Mouse (Mus musculus) C2C12 (cell line): ENCODE measurements around the gene Ppp1r7. TPM values are rescaled to one million over a fixed set of nuclear protein-coding genes. Genes with fewer than 3 reads are reported as not detected.
A peak's percentile ranks its signal among the peaks of the same experiment; 100 is the strongest.
"Not testable (repeated sequence)": the region's sequence is repeated elsewhere in the genome, so short reads cannot be mapped to it uniquely, and the experiment has no call there.

ENCODE experiments used
- H3K27me3 ChIP-seq: one replicate; pipeline ENCODE4 v1.6.1; 2011; ENCODE audit not compliant: control insufficient read depth, insufficient read depth, insufficient read length
- H3K36me3 ChIP-seq: one replicate; pipeline ENCODE4 v1.6.1; 2011; ENCODE audit not compliant: control insufficient read depth, insufficient read depth
- H3K4me3 ChIP-seq: one replicate; pipeline ENCODE4 v1.5.1; 2011; ENCODE audit warnings: mild to moderate bottlenecking, control low read depth; ENCODE audit not compliant: poor library complexity, insufficient read depth, severe bottlenecking
- H3K79me2 ChIP-seq: one replicate; pipeline ENCODE4 v1.6.1; 2011; ENCODE audit not compliant: control insufficient read depth, insufficient read depth
- H3K79me3 ChIP-seq: one replicate; pipeline ENCODE4 v1.6.1; 2011; ENCODE audit warnings: low read depth, control low read depth
- H3ac ChIP-seq: one replicate; pipeline ENCODE3; 2011; ENCODE audit warnings: low read depth; ENCODE audit not compliant: control insufficient read depth, insufficient read length
- CEBPB ChIP-seq: IDR thresholded peaks from one replicate; pipeline ENCODE4 v1.6.1; 2011; ENCODE audit warnings: low read depth, mild to moderate bottlenecking, control low read depth, moderate library complexity
- CTCF ChIP-seq: IDR thresholded peaks from one replicate; pipeline ENCODE4 v1.5.1; 2011; ENCODE audit not compliant: control insufficient read depth, insufficient read depth, insufficient read length
- FOSL1 ChIP-seq: IDR thresholded peaks from one replicate; pipeline ENCODE4 v1.8.0; 2011; ENCODE audit warnings: mild to moderate bottlenecking, low read length; ENCODE audit not compliant: poor library complexity, insufficient read depth, severe bottlenecking
- MAX ChIP-seq: IDR thresholded peaks from one replicate; pipeline ENCODE4 v1.6.1; 2011; ENCODE audit warnings: mild to moderate bottlenecking, control low read depth
- MYOD1 ChIP-seq: IDR thresholded peaks from one replicate; pipeline ENCODE4 v1.6.1; 2011; ENCODE audit warnings: low read depth; ENCODE audit not compliant: control insufficient read depth, insufficient read length
- MYOG ChIP-seq: IDR thresholded peaks from one replicate; pipeline ENCODE4 v1.6.1; 2011; ENCODE audit not compliant: control insufficient read depth, insufficient read length; ENCODE audit errors: extremely low read depth
- USF1 ChIP-seq: IDR thresholded peaks from one replicate; pipeline ENCODE4 v1.6.1; 2011; ENCODE audit warnings: low read depth, mild to moderate bottlenecking, control low read depth, moderate library complexity
- long read RNA-seq, 2 experiments: library from polyadenylated mRNA; unstranded; transcript quantifications; one replicate each; pipeline ENCODE4 v2.0.0; 2019 to 2020
- polyA plus RNA-seq: library from polyadenylated mRNA; unstranded; fragments of >200 nt; fragmentation: generic; extraction: Trizol; gene quantifications from one replicate; pipeline ENCODE4 v1.2.1, GENCODE M21; 2012; ENCODE audit warnings: missing spikeins

The Ppp1r7 gene
- polyA plus RNA-seq, result 16.8 TPM
- long read RNA-seq, experiment 1, full-length matches to known transcripts, result 52 of 61 reads
- long read RNA-seq, experiment 1, partial matches to known transcripts, result 5 of 61 reads
- long read RNA-seq, experiment 1, other reads (novel, unspliced or antisense), result 4 of 61 reads
- long read RNA-seq, experiment 2, full-length matches to known transcripts, result 142 of 158 reads
- long read RNA-seq, experiment 2, partial matches to known transcripts, result 2 of 158 reads
- long read RNA-seq, experiment 2, other reads (novel, unspliced or antisense), result 14 of 158 reads

DNA sequence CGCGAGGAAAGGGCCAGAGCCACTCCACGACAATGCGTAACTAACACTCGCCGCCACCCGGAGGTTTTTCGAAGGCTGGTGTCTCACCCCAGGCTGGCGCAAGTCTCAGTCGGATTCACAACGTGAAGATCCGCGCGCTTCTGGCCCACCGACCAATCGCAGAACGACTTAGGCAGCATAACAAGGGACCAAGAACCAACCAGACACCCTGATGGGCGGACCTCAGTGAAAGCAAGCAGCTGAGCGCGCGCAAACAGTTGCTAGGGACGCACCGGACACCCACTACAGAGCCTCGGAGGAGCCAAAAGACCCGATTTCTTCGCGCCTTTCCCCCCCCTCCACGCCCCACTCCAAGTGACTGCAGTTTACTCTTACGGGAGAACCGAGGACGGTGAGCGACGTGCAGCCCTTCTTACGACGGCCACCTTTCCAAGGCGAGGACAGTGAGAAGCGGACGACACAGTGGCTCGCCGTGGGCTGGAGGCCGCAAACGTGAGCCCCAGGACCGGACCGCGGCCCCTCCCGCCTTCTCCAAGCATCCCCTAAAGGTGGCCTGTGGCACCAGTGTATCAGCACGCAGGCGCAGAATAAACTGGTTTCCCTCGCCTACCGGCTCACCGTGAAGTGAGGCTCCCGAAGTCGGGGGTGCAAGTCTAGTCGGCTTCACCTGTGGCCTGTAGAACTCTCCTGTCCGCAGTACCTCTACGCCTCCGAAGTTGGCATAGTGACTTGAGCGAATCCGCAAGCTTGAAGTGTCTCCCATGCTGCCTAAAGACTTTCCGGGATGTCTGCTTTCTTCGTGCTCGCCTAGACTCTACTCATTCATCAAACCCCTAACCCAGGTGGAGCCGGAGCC lies at the start of gene Ppp1r7, which contains the start of gene Pask:
Ppp1r7 (plus strand) TSS at position 207 of the 856 bp plus-strand sequence.
Pask (minus strand) TSS at position 835 of the 856 bp plus-strand sequence.
- no peaks in the 10 kb centered on the region for H3K27me3 ChIP-seq
- peaks cover 11% of the 10 kb centered on the region for H3K36me3 ChIP-seq
- peaks cover 59% of the 10 kb centered on the region for H3K79me2 ChIP-seq
- peak; percentile 74 for TF ChIP-seq MAX
- TF ChIP-seq MYOG, result no peak
- peak within 1 kb of the TSS; percentile 94 for H3K4me3 ChIP-seq
- peak within 1 kb of the TSS; percentile 80 for H3ac ChIP-seq
- peaks cover 18% of the 10 kb centered on the region for H3K79me3 ChIP-seq

DNA sequence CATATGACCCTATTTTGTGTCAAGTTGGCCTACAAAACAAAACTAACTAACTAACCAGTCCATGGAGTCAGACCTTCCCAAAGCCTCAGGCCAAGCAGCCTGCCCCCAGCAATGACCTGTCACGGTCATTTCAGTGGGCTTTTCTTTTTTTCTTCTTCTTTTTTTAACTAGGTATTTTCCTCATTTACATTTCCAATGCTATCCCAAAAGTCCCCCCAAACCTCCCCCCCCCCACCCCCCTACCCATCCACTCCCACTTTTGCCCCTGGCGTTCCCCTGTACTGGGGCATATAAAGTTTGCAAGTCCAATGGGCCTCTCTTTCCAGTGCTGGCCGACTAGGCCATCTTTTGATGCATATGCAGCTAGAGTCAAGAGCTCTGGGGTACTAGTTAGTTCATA lies 48.2 kb upstream of the Ppp1r7 start:
- not testable (repeated sequence) for H3K79me3 ChIP-seq, H3K27me3 ChIP-seq, H3ac ChIP-seq, H3K36me3 ChIP-seq, H3K79me2 ChIP-seq, H3K4me3 ChIP-seq

DNA sequence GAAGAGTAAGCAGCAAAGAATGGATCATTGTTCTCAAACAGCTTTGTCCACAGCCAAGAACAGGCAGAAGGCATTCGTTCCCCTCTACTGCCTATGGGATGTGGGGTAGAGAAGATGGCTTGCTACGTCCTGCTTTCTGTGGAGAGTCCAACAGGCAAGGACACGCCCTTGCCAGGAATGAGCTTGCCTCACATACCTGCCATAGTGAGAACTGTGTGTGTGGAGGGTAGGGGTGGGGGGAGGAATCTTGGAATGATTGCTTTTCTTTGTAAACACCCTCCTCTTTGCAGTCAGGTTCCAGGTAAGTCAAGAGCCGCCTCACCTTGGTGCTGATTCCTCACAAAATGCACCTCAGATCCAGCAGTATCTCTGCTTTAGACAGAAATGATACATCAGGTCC lies 42.9 kb upstream of the Ppp1r7 start:
- peaks cover 10% of the 10 kb centered on the region for H3K79me2 ChIP-seq
- no peak overlapping the region for H3ac ChIP-seq
- no peaks in the 10 kb centered on the region for H3K27me3 ChIP-seq
- peaks cover 6% of the 10 kb centered on the region for H3K79me3 ChIP-seq
- H3K36me3 ChIP-seq, result peaks cover 28% of the 10 kb centered on the region
- H3K4me3 ChIP-seq, result no peak overlapping the region
- TF ChIP-seq FOSL1 (no peak), CEBPB (no peak), MYOD1 (no peak), MYOG (no peak), MAX (no peak), USF1 (no peak), CTCF (no peak)

DNA sequence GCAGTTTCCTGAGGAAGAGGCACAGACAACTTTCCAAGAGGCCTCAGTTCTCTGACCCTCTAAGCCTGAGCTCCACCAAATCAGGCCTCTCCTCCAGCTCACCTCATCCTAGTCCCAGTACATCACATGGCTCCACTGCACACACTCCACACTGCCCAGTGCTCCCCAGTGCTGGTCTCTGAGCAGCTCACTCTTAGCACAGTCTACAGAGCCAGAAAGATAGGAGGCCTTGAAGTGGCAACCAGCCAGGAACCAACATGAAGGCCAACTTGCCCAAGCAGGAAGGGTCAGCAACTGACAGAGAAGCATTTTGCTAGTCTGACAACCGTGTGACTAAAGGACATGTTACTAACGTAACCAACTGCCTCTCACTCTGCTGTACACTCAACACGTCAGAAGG lies 42.1 kb upstream of the Ppp1r7 start:
- Histone ChIP-seq H3K36me3 (peaks cover 28% of the 10 kb centered on the region), H3K79me3 (peaks cover 7% of the 10 kb centered on the region), H3ac (no peak overlapping the region), H3K27me3 (no peaks in the 10 kb centered on the region), H3K4me3 (no peak overlapping the region), H3K79me2 (peaks cover 18% of the 10 kb centered on the region)
- TF ChIP-seq CTCF (no peak), USF1 (no peak), FOSL1 (no peak), MYOD1 (no peak), MAX (no peak)

DNA sequence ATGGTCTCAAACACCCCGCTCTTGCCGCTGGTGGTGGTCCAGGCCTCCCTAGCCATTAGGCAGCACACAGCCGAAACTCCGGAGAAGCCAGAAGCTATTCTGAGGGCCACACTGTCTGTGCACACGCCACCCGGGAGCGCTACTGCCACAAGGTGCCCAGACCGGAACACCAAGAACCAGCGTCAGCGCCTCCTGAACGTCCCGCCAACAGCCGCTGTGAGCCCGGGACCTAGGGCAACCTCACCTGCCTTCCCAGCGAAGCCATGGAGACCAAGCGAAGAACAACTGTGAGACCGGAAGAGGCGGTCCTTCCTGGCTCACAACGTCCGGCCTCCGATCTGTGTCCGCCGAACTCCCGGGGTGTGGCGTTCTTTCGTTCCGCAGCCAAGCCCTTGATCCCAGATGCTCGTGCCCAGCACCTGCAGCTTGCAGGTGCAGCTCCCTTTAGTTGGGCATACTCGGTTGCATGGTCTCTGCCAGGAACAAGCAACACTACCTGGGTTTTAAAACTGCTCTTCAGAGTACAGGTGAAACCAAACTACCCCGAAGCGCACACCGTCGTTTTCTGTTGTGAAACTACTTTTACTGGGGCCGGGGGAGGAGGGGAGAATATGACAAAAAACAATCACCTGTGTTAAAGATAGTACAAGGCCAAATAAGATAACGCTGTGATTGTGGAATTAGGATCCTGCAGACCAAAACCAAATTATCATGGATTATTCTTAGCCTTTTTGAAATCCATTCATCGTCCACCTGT lies 36.9 kb upstream of the Ppp1r7 start, which contains the start of gene Mterf4:
Mterf4 (minus strand) TSS at position 335 of the 757 bp plus-strand sequence.
- no peak for TF ChIP-seq MYOG
- TF ChIP-seq MYOD1, result peak; percentile 2
- peaks cover 7% of the 10 kb centered on the region for H3K79me3 ChIP-seq
- H3K36me3 ChIP-seq, result peaks cover 18% of the 10 kb centered on the region
- peak within 1 kb of the TSS; percentile 100 for H3ac ChIP-seq
- H3K27me3 ChIP-seq, result no peaks in the 10 kb centered on the region
- H3K4me3 ChIP-seq, result peak within 1 kb of the TSS; percentile 92
- peaks cover 20% of the 10 kb centered on the region for H3K79me2 ChIP-seq

DNA sequence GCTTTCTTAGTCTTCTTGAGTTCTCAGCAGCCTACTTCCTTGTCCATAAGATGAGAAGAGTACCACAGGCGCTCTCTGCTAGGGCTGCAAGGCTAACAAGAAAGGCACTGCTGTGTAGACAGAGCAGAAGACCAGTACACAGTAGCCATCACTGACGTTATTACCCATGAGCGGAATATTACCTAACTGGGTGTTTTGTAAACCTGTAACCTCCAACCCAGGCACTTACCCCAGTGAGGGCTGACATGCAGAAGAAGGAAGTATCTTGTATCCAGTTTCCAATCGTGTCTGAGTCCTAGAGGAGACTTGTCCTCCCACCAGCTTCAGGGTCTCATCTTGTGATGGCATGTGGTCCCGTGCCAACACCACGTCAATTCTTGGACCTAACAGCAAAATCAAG lies 18.7 kb upstream of the Ppp1r7 start:
- no peak overlapping the region for H3ac ChIP-seq
- TF ChIP-seq CTCF, result no peak
- TF ChIP-seq MYOD1, result no peak
- TF ChIP-seq USF1, result no peak
- TF ChIP-seq MYOG, result no peak
- TF ChIP-seq FOSL1, result no peak
- no peak for TF ChIP-seq CEBPB
- TF ChIP-seq MAX, result no peak
- H3K27me3 ChIP-seq, result no peaks in the 10 kb centered on the region
- H3K79me2 ChIP-seq, result no peaks in the 10 kb centered on the region
- no peak overlapping the region for H3K4me3 ChIP-seq
- H3K79me3 ChIP-seq, result no peaks in the 10 kb centered on the region
- peaks cover 30% of the 10 kb centered on the region for H3K36me3 ChIP-seq
